Mouse (Mus musculus) adrenal gland, adult (tissue): ENCODE data around the gene Slc25a23.

Experiments used
- DNase-seq, 2 experiments: peaks; one replicate each; pipeline ENCODE4 v3.0.0; 2022 to 2023; ENCODE audit warnings: low spot score in 1 of 2; ENCODE audit not compliant: inconsistent age in 2 of 2

Slc25a23 gene

DNA sequence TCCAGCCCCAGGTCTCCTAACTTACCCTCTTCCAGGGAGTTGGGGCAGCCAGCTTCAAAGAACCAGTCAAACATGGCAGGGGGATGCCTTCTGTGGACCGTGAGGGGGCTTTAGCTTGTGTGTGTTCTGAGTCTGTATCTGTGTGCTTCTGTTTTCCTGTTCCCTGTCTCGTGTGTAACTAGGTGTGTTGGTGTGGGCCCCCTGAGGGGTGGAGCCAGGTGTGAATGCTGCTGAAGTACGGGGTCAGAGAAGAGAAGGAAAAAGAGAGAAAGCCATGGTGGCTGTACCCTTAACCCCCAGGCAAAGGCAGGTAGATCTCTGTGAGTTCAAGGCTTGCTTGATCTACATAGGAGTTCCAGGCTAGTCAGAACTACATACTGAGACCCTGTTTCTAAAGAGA is 17.3 kb upstream of the Slc25a23 start:
- DNase-seq = no peak

DNA sequence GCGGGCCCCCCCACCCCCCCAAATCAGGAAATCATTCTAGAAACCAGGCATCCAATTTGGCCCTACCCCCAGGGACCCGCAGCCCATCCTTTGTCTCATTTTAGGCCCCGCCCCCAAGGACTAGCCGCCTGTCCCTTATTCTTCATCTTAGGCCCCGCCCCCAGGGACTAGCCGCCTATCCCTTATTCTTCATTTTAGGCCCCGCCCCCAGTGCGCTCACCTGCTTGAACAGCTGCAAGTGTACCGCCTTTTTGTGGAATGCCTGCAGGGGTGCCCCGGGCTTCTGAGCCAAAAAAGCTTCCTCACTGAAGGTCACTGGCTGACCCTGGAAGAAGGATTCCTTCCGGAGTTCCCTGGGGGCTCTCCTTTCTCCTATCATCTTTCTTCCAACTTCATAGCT is 11.0 kb upstream of the Slc25a23 start:
- DNase-seq = no peak

DNA sequence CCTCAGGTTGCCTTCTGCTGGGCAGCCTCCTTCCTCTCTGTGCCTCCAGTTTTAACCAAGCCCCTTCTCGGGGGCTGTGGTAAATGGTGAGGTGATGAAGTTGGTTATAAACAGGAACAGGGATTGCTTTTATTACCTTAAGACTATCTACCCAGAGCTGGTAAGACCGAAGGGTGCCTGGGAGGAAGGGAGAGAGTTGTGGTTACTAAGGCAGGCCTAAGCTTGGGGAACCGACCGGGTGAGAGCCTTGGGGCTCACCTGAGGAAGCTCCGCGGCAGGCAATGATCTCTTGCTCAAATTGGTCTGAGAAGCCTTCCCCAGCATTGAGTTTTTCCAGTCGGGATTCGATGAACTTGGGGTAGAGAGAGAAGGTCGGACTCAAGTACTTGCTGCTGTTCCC is 10.6 kb upstream of the Slc25a23 start:
- no peak for DNase-seq

DNA sequence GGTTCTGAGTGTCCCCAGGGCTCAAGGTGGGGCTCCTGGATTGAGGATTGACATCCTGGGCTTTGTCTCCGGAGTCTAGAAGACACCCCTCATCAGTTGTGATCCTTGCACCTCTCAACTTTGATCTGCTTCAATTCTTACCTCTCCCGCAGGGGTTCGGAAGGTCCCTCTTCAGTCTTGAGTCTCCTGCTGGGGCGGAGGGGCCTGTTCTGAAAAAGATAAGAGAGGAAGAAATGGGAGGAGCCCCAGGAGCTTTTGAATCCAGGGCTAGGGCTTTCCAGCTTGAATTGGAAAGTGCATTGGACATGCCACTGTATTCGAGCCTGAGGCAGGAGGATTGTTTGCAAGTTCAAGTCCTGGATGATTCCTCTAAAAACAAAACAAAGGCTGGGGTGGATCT is 7.2 kb upstream of the Slc25a23 start:
- DNase-seq = no peak

DNA sequence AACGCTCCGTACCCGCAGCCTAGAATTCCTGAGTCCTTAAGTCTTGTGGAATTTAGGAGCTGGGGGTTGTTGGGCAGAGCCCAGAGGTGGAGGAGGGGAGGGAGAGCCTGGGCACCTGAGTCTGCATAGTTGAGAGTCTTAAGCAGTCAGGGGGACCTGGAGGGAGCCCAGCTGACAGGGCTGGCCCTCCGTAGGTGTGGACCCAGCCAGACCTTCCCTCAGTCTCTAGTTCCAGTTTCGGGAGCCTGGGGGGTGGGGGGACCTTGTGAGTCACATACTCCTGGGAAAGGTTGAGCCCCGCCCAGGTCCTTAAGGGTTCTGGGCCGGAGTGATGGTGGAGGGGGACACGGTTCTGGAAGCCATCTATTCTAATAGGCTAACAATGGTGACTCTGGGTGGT is 3.4 kb upstream of the Slc25a23 start:
- peak in 1 of 2 experiments; percentile 31 for DNase-seq

DNA sequence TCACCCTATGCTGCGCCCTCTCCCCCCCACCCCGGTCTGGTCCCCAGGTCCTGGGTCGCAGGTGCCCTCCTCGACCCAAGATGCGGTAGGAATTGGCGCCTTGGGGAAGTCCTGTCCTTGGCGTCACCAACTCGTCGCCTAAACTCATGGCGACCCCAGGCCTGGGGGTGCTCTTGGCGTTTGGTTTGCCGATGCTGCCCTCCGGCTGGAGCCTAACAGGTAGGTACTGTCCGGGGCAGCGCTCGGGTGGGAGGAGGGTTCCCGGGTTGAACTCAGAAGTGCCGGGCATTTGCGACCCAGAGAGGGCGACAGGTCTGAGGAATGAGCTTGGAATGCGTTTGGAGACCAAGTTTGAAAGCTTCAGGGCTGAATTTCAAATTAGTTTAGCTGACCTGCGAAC is 2.9 kb upstream of the Slc25a23 start:
- DNase-seq = peak in 1 of 2 experiments; percentile 51

DNA sequence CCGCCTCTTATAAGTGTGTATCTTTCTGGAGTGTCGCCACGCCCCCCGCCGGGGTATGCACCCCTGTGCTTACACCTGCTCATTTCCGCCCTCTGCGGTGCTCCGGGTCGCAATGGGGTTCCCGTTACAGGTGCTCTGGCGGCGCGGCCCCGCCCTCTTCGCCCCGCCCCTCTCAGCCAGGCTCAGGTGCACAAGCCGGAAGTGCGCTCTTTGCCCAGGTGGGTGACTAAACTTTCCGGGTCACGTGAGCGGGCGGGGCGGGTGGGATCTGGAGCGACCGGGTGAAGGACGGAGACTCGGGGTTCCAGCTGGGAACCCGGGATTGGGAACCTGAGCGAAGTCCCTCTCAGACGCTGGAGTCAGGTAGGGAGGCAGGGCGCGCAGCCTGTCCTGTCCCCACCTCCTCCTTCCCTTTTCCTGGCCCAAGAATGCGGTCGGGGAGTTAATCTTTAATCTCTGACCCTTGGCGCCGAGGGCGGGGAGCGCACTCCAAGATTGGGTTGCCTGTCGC is 2.4 kb upstream of the Slc25a23 start:
- DNase-seq = peak; percentile 32 to 55

DNA sequence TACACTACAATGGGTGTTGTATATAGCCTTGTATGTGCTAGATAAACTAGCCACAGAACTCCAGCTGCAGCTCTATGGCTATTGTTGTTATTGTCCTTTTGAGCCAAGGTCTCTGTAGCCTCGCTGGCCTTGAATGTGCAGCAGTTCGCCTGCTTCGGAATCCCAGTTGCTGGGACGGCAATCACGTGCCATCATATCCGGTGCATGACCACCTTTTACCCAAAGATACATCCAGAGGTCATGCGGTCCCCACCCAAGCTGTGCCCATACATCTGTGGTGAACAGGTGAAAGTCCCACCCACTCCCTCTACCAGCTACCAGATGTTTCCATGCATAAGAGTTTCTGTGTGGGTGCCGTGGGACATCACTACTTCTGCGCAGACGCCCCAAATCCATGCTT is 1.4 kb upstream of the Slc25a23 start:
- DNase-seq = peak; percentile 54 to 77

DNA sequence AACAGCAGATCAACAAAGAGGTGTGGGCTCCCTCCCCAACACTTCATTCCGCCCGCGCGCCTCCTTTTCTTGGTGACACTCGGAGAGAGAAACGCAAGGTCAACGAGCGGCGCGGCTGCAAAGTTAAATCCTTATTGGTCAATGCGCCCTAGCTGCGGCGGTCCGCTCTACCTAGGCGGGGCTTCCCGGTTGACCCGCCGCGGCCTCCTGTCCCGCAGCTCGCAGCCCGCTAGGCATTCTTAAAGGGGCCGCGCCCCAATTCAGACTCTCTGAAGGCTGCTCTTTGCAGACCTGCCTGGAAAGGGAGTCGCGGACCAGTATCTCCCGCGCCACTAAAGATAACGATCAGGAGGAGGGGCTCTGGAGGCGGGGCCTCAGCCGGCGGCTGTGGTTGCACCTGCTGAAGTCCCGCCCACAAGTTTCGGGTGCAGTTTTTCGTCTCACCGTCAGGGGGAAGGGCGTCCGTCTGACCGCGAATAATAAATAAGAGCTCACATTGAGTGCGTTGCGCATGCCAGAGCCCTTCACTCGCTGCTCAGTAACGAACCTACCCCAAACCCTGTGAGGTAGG is 653 bp upstream of the Slc25a23 start:
- peak; percentile 97 to 99 for DNase-seq

DNA sequence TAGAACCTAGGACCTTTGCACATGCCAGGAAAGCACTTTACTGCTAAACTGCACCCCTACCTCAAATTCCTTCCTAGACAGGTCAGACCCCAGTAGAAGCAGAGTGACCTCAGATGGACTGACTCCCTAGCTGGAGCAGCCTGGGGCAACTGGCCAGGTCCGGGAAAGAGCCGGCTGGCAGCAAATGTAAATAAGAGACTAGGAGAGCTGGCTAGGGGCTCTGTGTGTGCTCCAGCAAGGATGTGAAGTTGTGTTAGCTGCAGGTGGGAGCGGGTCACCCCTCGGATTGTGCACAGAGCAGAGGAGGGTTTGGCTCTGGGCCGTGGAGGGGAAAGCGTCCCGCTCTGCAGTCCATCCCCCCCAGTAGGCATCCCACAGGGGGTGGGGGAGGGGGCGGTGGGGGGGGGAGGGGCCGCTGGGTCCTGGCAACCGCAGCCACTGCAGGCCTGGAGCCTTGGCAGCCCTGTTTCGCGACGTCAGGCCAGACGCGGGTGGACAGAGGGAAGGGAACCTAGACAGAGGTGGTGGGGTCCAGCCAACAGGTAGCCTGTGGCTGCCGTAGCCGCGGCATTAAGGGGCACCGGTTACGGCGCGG is 675 bp downstream of the Slc25a23 start, which contains the start of gene Crb3:
Gene Crb3, plus strand, starts transcription at position 215 of the 595 bp plus-strand sequence.
- peak; percentile 52 to 70 for DNase-seq

DNA sequence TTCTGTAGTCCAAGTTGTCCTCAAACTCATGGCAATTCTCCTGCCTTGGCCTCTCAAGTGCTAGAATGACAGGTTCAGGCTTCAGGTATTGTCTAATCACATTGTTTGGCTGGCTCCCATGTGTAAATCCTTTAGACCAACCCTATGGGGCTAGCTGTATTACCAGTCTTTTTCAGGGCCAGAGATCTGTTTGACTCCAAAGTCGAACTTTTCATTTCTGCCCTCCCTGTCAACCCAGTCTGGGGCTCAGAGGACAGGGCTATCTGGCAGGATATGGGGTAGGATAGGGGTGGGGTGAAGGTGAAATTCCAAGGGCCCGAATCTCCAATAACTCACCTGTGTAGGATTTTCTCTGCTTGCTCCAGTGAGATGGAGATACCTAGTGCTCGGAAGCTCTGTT is 3.4 kb downstream of the Slc25a23 start:
- DNase-seq = no peak

DNA sequence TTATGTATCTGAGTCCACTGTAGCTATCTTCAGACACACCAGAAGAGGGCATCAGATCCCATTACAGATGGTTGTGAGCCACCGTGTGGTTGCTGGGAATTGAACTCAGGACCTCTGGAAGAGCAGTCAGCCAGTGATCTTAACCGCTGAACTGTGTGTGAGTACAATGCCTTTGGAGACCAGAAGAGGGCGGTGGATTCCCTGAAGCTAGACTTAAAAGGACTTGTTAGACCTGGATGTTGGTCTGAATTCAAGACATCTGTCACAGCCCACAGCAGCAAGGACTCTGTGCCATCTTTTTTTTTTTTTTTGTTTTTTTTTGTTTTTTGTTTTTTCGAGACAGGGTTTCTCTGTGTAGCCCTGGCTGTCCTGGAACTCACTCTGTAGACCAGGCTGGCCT is 8.0 kb downstream of the Slc25a23 start:
- peak in 1 of 2 experiments; percentile 32 for DNase-seq

DNA sequence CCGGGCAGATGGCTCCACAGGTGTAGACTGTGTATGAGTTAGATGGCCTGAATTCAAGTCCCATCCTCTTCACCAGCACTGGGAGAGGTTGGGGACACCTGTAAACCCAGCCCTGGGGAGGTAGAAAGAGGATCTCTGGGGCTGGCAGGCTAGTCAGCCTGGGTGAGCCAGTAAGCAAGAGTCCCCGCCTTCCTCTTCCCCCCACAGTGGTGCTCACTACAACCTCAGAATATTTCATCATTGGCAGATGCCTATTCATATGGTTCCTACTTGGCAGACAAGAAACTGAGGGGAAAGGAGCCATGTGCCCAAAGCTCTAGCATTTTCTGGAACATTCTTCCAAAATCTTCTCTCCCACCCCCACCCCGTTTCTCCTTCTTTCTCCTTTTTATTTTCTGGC is 10.8 kb downstream of the Slc25a23 start:
- no peak for DNase-seq

DNA sequence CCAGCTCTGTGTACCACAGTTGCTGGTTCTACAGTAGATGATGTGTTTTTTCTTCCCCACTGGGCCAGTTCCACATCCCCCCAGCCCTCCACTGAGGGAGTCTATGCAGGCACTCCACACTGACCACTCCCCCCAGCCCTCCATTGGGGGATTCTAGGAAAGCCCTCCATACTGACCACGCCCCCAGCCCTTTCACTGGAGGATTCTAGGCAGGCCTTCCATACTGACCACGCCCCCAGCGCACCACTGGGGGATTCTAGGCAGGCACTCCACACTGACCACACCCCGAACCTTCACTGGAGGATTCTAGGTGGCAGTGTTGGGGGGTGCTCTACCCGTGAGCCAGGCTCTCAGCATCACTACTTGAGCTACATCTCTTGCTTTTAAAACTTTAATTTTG is 12.3 kb downstream of the Slc25a23 start:
- DNase-seq = peak in 1 of 2 experiments; percentile 22

DNA sequence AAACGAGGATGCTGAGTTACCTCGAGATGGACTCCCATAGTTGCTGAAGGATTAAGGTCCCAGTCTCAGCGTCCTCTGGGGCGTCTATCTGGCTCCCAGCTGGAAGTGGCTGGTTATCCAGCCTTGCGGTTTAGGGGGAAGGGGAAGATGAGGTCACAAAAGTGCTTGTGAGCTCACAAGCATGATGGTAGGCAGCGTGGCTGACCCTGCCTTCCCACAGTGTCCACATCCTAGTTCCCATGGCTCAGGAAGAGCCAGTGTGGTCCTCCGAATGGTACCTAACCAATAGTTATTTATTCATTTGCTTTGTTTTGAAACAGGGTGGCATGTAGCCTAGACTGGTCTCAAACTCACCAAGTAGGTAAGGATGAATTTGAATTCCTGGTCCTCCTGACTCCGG is 18.1 kb downstream of the Slc25a23 start, which contains the start of gene Slc25a41:
Gene Slc25a41, minus strand, starts transcription at position 101 of the 400 bp plus-strand sequence.
- no peak for DNase-seq

DNA sequence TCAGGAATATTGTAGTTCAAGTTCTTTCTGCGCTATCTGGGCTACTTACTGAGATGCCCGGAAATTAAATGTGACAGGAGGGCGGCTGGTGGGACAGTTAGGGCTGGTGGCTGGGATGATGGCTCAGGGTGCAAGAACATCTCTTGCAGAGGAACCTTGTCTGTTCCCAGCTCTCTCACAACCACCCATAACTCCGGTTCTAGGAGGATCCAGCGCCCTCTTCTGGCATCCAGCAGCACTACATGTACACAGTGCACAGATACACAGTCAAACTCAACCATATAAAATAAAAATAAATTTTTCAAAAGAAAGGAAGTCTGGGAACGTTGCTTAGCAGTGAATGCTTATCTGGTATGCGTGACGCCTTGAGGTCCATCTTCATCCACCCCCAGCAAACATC is 20.7 kb downstream of the Slc25a23 start:
- no peak for DNase-seq

DNA sequence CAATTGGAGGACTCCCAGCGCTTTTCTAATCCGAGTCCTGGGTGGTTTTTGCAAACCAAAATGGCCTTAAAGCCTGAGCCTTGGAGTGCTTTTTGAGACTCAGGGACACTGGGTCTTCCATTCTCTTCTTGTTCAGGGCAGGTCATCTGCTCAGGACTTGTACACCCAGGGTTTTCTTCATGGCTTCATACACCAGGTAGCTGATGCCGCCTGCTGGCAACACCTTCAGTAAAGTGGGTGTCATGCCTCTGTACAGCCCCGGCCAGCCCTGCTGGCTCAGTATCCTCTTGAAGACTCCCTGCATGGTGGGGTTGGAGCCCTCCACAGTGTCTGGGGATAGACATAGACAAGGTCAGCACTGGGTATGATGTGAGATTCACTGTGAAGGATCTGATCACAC is 26.8 kb downstream of the Slc25a23 start:
- peak in 1 of 2 experiments; percentile 46 for DNase-seq

DNA sequence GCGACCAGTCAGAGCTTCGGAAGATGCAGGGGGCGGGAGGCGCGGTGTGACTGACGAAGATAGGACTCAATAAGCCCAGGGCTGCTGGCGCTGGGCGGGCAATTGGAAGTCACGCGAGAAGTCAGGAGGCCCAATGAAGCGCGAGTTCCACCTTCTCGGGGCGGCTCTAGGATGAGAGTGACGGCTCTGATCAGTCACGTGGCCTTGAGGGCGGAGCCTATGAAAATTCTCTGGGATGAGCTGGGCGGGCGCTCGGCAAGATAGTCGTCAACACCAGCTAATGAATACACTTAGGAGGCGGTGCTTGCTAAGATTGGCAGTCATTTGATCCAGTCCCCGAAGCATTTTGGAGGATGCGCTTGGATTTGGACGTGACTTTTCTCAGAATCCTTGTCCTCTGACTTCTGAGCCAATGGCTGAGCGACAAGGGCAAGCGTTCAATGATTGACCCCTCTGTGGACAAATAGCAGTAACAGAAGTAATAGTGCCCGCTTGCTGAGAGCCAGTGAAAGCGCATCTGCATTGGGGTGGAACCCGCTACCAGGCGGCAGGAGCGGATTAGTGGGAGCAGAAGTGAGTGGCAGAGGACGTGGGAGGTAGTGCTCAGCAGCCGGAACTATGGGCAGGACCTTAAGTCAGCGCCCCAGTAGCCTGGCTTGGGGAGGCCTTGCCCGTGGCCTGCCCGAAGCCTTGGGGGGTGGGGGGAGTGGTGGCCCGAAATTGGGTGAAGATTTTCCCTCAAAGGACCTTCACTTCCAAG is 27.8 kb downstream of the Slc25a23 start:
- peak; percentile 100 for DNase-seq

DNA sequence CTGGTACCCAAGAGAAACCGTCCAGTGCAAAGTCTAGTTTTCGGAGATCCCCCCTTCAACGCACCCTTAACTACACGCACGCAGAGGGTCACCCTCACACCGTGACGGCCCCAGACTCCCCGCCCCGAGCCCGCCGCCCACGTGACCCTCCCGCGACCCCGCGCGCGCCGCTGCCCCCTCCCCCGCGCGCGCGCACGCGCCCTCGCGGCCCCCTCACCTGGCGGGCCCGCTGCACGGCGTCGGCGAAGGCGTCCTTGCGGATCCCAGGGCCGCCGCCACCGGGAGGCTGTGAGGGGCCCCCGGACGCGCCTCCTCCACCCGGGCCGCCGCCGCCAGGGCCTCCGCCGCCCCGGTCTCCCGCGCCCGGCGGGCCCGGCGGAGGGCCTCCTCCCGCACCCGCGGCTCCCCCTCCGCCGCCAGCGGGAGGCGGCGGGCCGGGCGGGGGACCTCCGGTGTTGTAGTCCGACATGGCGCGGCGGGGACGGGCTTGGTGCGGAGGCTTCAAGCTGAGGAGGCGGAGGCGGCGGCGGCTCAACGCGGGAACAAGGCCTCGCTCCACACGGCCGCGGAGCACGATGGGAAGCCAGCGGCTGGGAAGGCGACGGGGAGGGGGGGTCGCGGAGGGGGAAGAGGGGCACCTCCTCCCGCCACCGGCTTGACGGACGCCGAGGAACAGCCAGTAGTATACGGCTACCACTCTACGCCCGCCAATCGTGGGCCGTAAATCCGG is 28.6 kb downstream of the Slc25a23 start, which contains the start of gene Khsrp:
Gene Khsrp, minus strand, starts transcription at position 592 of the 730 bp plus-strand sequence.
- peak in 1 of 2 experiments; percentile 66 for DNase-seq

DNA sequence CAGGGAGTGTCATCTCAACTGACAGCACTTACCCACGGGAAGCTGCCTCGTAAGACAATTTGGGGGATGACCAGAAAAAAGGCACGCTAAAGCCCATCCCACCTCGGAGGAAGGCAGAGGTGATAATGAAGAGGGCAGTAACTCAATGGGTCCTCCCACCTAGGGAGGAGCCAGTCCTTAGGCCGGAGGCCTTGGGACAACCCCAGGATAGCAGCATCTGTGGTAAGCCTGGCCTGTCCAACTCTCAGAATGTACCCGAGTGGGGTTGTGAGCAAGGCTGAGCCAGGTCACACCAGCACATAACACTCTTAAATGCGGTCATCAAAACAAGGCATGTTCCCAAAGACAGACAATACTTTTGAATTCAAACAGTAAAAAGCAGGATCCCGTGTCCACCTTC is 30.0 kb downstream of the Slc25a23 start:
- peak; percentile 45 to 69 for DNase-seq

DNA sequence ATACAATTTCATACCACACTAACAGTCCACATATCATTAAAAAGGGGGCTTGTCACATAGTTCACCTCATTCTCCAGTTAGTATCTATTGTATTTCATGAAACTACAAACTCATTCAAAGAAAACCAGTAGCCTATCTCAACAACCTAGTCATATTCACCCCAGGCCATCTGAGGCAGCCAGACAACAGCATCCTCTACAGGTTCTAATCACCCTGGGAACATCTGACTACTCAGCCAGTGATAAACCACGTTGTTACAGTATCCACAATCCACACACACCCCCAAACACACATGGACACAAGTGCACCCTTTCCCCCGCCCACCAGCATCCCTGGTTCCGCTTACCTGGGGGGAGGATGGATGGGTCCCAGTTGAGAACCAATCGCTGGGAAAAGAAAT is 32.2 kb downstream of the Slc25a23 start:
- no peak for DNase-seq
